Mouse (Mus musculus): ENCODE results near the gene Brd9. TPM values are rescaled to one million over a fixed set of nuclear protein-coding genes. Genes with fewer than 3 reads are reported as not detected.

Brd9 gene
- total and polyA plus RNA-seq, 3 experiments: 28.0 to 43.4 (median 32.5) TPM

DNA sequence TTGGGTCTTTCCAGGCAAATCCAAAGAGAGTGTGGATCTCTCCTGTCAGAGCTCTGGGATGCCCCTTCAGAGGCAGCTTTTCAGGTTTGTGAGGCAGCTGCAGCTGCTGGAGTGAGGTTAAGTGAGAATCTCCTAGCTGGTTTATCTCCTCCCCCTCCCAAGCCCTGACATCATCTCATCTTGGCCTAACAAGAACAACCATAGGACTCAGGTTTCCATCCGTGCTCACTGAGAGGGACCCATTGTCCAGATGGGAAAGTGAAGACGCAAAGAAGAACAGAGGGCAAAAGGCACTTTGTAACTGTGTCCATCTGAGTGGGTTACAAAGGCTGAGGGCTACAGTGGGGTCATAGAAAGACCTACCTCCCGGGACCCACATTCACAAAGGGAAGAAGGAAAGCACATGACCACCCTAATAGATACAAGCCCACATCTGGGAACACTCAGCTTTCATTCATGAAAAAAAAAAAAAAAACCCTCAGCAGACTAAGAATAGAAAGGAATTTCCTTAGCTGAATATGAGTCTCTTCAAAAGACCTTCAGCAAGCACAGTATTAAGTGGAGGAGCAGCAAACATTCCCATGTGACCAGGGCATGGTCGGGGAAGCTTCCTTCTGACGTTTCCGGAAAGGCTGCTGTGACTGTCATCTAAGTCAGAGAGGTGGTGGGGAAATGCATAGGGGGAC lies 45.0 kb upstream of the Brd9 start:
- TF ChIP-seq ZNF384 (IDR thresholded peaks at IDR 0.05; ENCODE audit: low read depth, low read length) (no peak), EP300 (IDR thresholded peaks at IDR 0.05; ENCODE audit: low read length) (no peak), CHD2 (IDR thresholded peaks at IDR 0.05; ENCODE audit: low read length) (no peak), CTCF (conservative IDR thresholded peaks at IDR 0.05 in 1 of 2, IDR thresholded peaks at IDR 0.05 in 1 of 2; ENCODE audit: low read depth in 2 of 2, low read length in 2 of 2) (no peak)

GRCm38 (mm10) chr13:73897561-73897960 lies 40.0 kb upstream of the Brd9 start:
- Histone ChIP-seq H3K79me2 (replicated peaks; ENCODE audit: control insufficient read depth, extremely low read depth, insufficient read depth, poor library complexity, severe bottlenecking) (no peaks in the 10 kb centered on the region), H3K4me1 (ENCODE audit: control insufficient read depth in 1 of 2, insufficient read depth in 2 of 2) (peaks cover 0 to 1% of the 10 kb centered on the region in 2 experiments; a peak in 1 of 4 replicates), H3K27me3 (replicated peaks) (no peaks in the 10 kb centered on the region), H3K36me3 (replicated peaks in 1 of 2; ENCODE audit: control insufficient read depth in 1 of 2, insufficient read depth in 1 of 2, low read length in 1 of 2) (peaks cover 0 to 10% of the 10 kb centered on the region in 2 experiments), H3K27ac (ENCODE audit: insufficient read depth, low read depth) (no peak overlapping the region), H3K4me2 (ENCODE audit: insufficient read depth, low read depth, poor library complexity, severe bottlenecking) (no peak overlapping the region), H3K9ac (ENCODE audit: insufficient read depth, low read depth) (no peak overlapping the region), H3K4me3 (replicated peaks in 1 of 3; ENCODE audit: low read depth in 2 of 3, low read length in 2 of 3, poor library complexity in 1 of 3) (no peak overlapping the region), H3K9me3 (replicated peaks; ENCODE audit: low read length) (peaks cover 2% of the 10 kb centered on the region)
- dilution Hi-C loops (cut with MboI; ENCODE audit: extremely low pct_ligation_motif_present, extremely low pct_unique_long_range_greater_than_20kb, low sequenced_read_pairs): no loop called here
- no peak for DNase-seq (ENCODE audit: extremely low read depth)
- in situ Hi-C loops (cut with MboI; ENCODE audit: low pct_ligation_motif_present, low pct_unique_long_range_greater_than_20kb, low sequenced_read_pairs): no loop called here
- TF ChIP-seq MYC (IDR thresholded peaks at IDR 0.05; ENCODE audit: low read depth, low read length): no peak
- TF ChIP-seq JUN (IDR thresholded peaks at IDR 0.05; ENCODE audit: insufficient read depth, low read depth, low read length): no peak
- no peak for TF ChIP-seq MAX (IDR thresholded peaks at IDR 0.05; ENCODE audit: low read length)
- TF ChIP-seq ZMIZ1 (IDR thresholded peaks at IDR 0.05; ENCODE audit: low read depth, low read length): no peak
- TF ChIP-seq IRF4 (IDR thresholded peaks at IDR 0.05; ENCODE audit: low read depth, low read length): no peak
- no peak for TF ChIP-seq ZC3H11A (IDR thresholded peaks at IDR 0.05; ENCODE audit: low read depth, low read length)
- no peak for TF ChIP-seq E2F4 (IDR thresholded peaks at IDR 0.05; ENCODE audit: insufficient replicate concordance, low read depth, low read length)
- no peak for TF ChIP-seq ZKSCAN1 (IDR thresholded peaks at IDR 0.05; ENCODE audit: borderline replicate concordance, low read depth, low read length)
- no peak for TF ChIP-seq UBTF (IDR thresholded peaks at IDR 0.05; ENCODE audit: low read depth, low read length)
- no peak for TF ChIP-seq BHLHE40 (IDR thresholded peaks at IDR 0.05; ENCODE audit: low read depth, low read length)
- TF ChIP-seq CHD1 (IDR thresholded peaks at IDR 0.05; ENCODE audit: low read depth, low read length): no peak
- TF ChIP-seq SMC3 (IDR thresholded peaks at IDR 0.05; ENCODE audit: low read depth, low read length): no peak
- no peak for TF ChIP-seq NRF1 (IDR thresholded peaks at IDR 0.05; ENCODE audit: low read depth, low read length)
- TF ChIP-seq JUND (conservative IDR thresholded peaks at IDR 0.05; ENCODE audit: low read depth, low read length): no peak
- TF ChIP-seq ETS1 (conservative IDR thresholded peaks at IDR 0.05; ENCODE audit: low read depth, low read length): no peak
- TF ChIP-seq TCF12 (IDR thresholded peaks at IDR 0.05; ENCODE audit: low read depth, low read length): no peak
- no peak for TF ChIP-seq EP300 (IDR thresholded peaks at IDR 0.05; ENCODE audit: low read length)
- TF ChIP-seq TBP (conservative IDR thresholded peaks at IDR 0.05; ENCODE audit: low read depth, low read length): no peak
- no peak for TF ChIP-seq ELF1 (IDR thresholded peaks at IDR 0.05; ENCODE audit: low read depth, low read length)

More for the DNA sequence above, 45.0 kb upstream of the Brd9 start:
- Histone ChIP-seq H3K9ac (ENCODE audit: insufficient read depth, low read depth) (no peak overlapping the region), H3K79me2 (replicated peaks; ENCODE audit: control insufficient read depth, extremely low read depth, insufficient read depth, poor library complexity, severe bottlenecking) (no peaks in the 10 kb centered on the region), H3K4me3 (replicated peaks in 1 of 3; ENCODE audit: low read depth in 2 of 3, low read length in 2 of 3, poor library complexity in 1 of 3) (no peak overlapping the region), H3K4me2 (ENCODE audit: insufficient read depth, low read depth, poor library complexity, severe bottlenecking) (no peak overlapping the region), H3K9me3 (replicated peaks; ENCODE audit: low read length) (peaks cover 2% of the 10 kb centered on the region), H3K4me1 (ENCODE audit: control insufficient read depth in 1 of 2, insufficient read depth in 2 of 2) (peaks cover 0 to 14% of the 10 kb centered on the region in 2 experiments; a peak in 2 of 4 replicates), H3K36me3 (replicated peaks in 1 of 2; ENCODE audit: control insufficient read depth in 1 of 2, insufficient read depth in 1 of 2, low read length in 1 of 2) (no peaks in the 10 kb centered on the region), H3K27ac (ENCODE audit: insufficient read depth, low read depth) (no peak overlapping the region), H3K27me3 (replicated peaks) (no peaks in the 10 kb centered on the region)
- dilution Hi-C loops (cut with MboI; ENCODE audit: extremely low pct_ligation_motif_present, extremely low pct_unique_long_range_greater_than_20kb, low sequenced_read_pairs) (no loop called here), in situ Hi-C loops (cut with MboI; ENCODE audit: low pct_ligation_motif_present, low pct_unique_long_range_greater_than_20kb, low sequenced_read_pairs) (no loop called here)
- DNase-seq (ENCODE audit: extremely low read depth): no peak

Measured in CH12.LX (cell line).